Mouse (Mus musculus) heart, embryonic 16.5 days (tissue): ENCODE measurements around the gene Anxa8. TPM values are rescaled to one million over a fixed set of nuclear protein-coding genes. Genes with fewer than 3 reads are reported as not detected.

Experiments used
- ATAC-seq: fragments of 200-750 bp; cut with Nextera tagmentation; replicated peaks from 2 replicates; pipeline ENCODE4 v1.8.0; 2017; ENCODE audit warnings: moderate number of reproducible peaks; ENCODE audit not compliant: insufficient read depth, low FRiP score; ENCODE audit errors: extremely low read depth
- H3K27ac ChIP-seq: fragments of 300-500 bp; sonication (generic); 2 replicates; pipeline ENCODE4 v1.5.1; 2014; ENCODE audit warnings: mild to moderate bottlenecking, low read length, control low read depth, moderate library complexity
- H3K27me3 ChIP-seq: fragments of 300-500 bp; sonication (generic); 2 replicates; pipeline ENCODE4 v1.6.1; 2014; ENCODE audit warnings: low read length, mixed read lengths; ENCODE audit not compliant: control insufficient read depth, insufficient read depth
- H3K36me3 ChIP-seq: fragments of 300-500 bp; sonication (generic); 2 replicates; pipeline ENCODE4 v1.6.1; 2014; ENCODE audit not compliant: control insufficient read depth, insufficient read depth
- H3K4me1 ChIP-seq: fragments of 300-500 bp; sonication (generic); 2 replicates; pipeline ENCODE4 v1.6.1; 2014; ENCODE audit warnings: low read length, mixed read lengths; ENCODE audit not compliant: control insufficient read depth, insufficient read depth
- H3K4me2 ChIP-seq: fragments of 300-500 bp; sonication (generic); 2 replicates; pipeline ENCODE4 v1.6.1; 2014; ENCODE audit warnings: low read depth, mild to moderate bottlenecking, control low read depth, low read length
- H3K4me3 ChIP-seq: fragments of 300-500 bp; sonication (generic); 2 replicates; pipeline ENCODE4 v1.5.1; 2014; ENCODE audit warnings: mild to moderate bottlenecking, control low read depth, low read length
- H3K9ac ChIP-seq: fragments of 300-500 bp; sonication (generic); 2 replicates; pipeline ENCODE4 v1.6.1; 2014; ENCODE audit warnings: low read length, control low read depth
- H3K9me3 ChIP-seq: fragments of 300-500 bp; sonication (generic); replicated peaks from 2 replicates; pipeline ENCODE4 v1.6.1; 2016; ENCODE audit warnings: low read length; ENCODE audit not compliant: control insufficient read depth
- WGBS: fragments of 180-500 bp; shearing (Covaris S2); extraction: QIAGEN DNeasy Blood & Tissue Kit; methylation state at CpG from one replicate; pipeline ENCODE4 v1.1.7; 2014; 5-methylcytosine and 5-hydroxymethylcytosine counted together
- polyA plus RNA-seq: library from polyadenylated mRNA; unstranded; fragments of >200 nt; fragmentation: Nextera tagmentation; extraction: Ambion mirVana; gene quantifications from 2 replicates; pipeline ENCODE4 v1.2.1, GENCODE M21; 2015

Gene Anxa8
- polyA plus RNA-seq, 1 experiment from 2014 or later, result 5.3 TPM

DNA sequence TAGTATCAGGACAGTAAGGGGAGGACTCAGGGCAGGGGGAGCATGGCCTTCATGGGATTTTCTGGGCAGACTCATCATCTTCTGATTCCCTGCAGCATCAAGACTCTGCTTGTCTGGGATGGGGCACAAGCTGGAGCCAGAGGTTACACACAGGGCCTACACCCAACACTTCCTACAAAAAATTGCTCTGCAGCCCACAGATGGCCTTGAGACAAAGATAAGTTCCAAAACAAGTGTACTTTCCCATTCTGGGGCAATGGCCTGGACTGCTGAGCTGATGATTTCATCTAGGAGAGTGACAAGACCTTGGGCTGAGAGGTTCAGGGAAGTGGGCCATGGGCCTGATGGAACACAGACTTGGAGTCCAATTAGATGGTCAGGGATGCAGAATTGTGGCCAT is 49.6 kb downstream of the Anxa8 start:
- no peak overlapping the region for H3K9ac ChIP-seq
- H3K27me3 ChIP-seq, result no peaks in the 10 kb centered on the region
- H3K27ac ChIP-seq, result no peak overlapping the region
- H3K4me2 ChIP-seq, result no peak overlapping the region
- H3K4me3 ChIP-seq, result no peak overlapping the region
- ATAC-seq, result no peak
- H3K36me3 ChIP-seq, result no peaks in the 10 kb centered on the region
- no peaks in the 10 kb centered on the region for H3K9me3 ChIP-seq
- H3K4me1 ChIP-seq, result no peaks in the 10 kb centered on the region

DNA sequence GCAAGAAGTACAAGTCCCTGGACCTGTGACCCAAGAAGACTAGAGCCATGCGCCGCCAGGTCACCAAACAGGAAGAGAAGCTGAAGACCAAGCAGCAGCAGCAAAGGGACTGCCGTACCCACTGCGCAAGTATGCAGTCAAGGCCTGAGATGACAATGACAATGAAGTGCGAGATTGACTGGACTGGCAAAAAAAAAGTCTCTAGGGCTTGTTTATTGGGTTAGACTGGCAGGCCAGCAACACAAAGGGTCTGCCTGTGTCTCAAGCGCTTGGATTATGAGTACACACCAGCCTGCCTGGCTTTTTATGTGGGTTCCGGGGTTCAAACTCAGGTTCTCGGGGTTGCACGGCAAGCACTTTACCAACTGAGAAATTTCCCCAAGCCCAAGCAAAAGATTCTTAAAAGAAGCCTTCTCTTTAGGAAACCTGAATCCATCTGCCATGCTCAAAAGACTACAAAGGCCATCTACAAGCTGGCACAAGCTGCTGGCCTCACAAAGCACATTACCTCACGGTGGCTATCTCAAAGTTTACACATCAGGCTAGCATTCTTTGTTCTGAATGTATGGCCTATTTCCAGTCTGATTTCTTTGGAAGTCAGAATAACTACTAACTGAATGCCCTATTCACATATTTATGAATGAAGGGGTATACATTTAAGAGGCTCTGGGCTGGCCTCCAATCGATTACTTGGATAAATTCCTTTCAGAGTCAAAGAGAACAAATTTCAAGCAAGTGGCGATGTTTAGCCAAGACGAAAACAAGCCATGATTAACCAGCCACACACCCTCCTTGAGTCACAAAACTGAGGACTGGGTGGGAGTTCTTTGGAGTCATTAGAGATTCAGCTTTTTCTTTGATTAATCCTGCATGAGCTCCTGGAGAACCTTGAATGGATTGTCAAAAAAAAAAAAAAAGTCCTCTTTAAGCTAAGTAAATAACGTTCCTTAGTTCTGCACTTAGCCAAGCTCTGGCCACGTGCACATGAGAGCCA is 54.2 kb downstream of the Anxa8 start:
- Histone ChIP-seq H3K9me3 (no peaks in the 10 kb centered on the region), H3K9ac (no peak overlapping the region), H3K27me3 (no peaks in the 10 kb centered on the region), H3K27ac (no peak overlapping the region), H3K4me2 (no peak overlapping the region), H3K36me3 (no peaks in the 10 kb centered on the region), H3K4me1 (no peaks in the 10 kb centered on the region), H3K4me3 (no peak overlapping the region)
- ATAC-seq, result no peak
- WGBS, result 79% methylated on average over 15 of the region's 15 CpGs

GRCm38 (mm10) chr14:34142316-34142715 is 56.5 kb downstream of the Anxa8 start:
- Histone ChIP-seq H3K4me1 (no peaks in the 10 kb centered on the region), H3K27me3 (no peaks in the 10 kb centered on the region), H3K9me3 (no peaks in the 10 kb centered on the region), H3K27ac (no peak overlapping the region), H3K4me3 (no peak overlapping the region), H3K4me2 (no peak overlapping the region), H3K9ac (no peak overlapping the region), H3K36me3 (no peaks in the 10 kb centered on the region)
- WGBS, result 58% methylated on average over 1 of the region's 1 CpGs
- ATAC-seq, result no peak

- no peaks in the 10 kb centered on the region for H3K9me3 ChIP-seq
- ATAC-seq, result no peak
- H3K4me3 ChIP-seq, result no peak overlapping the region
- no peak overlapping the region for H3K9ac ChIP-seq
- H3K27me3 ChIP-seq, result no peaks in the 10 kb centered on the region
- no peak overlapping the region for H3K27ac ChIP-seq
- 89% methylated on average over 10 of the region's 10 CpGs for WGBS
- H3K36me3 ChIP-seq, result no peaks in the 10 kb centered on the region
- no peaks in the 10 kb centered on the region for H3K4me1 ChIP-seq
- no peak overlapping the region for H3K4me2 ChIP-seq
Measured at GRCm38 (mm10) chr14:34142915-34143314, 57.1 kb downstream of the Anxa8 start.

Other genes starting within 250 kb of the Anxa8 start
- gene Gdf10, start 162.4 kb upstream of the Anxa8 start, polyA plus RNA-seq, result 6.2 and 7.4 TPM in 2 replicates
- 0.17 and 0.20 TPM in 2 replicates for gene Gdf2, start 144.9 kb upstream of the Anxa8 start, polyA plus RNA-seq
- 0.03 TPM in 1 of 2 replicates, not detected in the other for gene Rbp3, start 132.0 kb upstream of the Anxa8 start, polyA plus RNA-seq
- gene Zfp488, start 107.2 kb upstream of the Anxa8 start, polyA plus RNA-seq, result 0.04 TPM in 1 of 2 replicates, not detected in the other
- gene Gm30083, start 70.8 kb upstream of the Anxa8 start, polyA plus RNA-seq, result not detected in 2 replicates
- gene Gm5460, start 69.2 kb upstream of the Anxa8 start, polyA plus RNA-seq, result not detected in 2 replicates
- gene Antxrl, start 33.3 kb upstream of the Anxa8 start, polyA plus RNA-seq, result not detected in 2 replicates
- gene A630023A22Rik, start 16.8 kb downstream of the Anxa8 start, polyA plus RNA-seq, result 0.12 TPM in 1 of 2 replicates, not detected in the other
- gene Npy4r, start 66.5 kb downstream of the Anxa8 start, polyA plus RNA-seq, result 0.07 TPM in 1 of 2 replicates, not detected in the other
- 0.11 and 0.14 TPM in 2 replicates for gene Gprin2, start 115.7 kb downstream of the Anxa8 start, polyA plus RNA-seq
- gene Syt15, start 133.6 kb downstream of the Anxa8 start, polyA plus RNA-seq, result 0.42 and 0.57 TPM in 2 replicates
- gene Shld2, start 224.5 kb downstream of the Anxa8 start, polyA plus RNA-seq, result 7.7 and 8.9 TPM in 2 replicates
- gene Glud1, start 224.7 kb downstream of the Anxa8 start, polyA plus RNA-seq, result 54.1 and 56.8 TPM in 2 replicates